Mouse (Mus musculus): ENCODE measurements at regions not wholly inside any gene's neighbourhood (a gene's known extent, or its start where the extent isn't known, plus 50 kb on each side); places are given as distances from the start of the nearest gene placed in this dataset.

DNA sequence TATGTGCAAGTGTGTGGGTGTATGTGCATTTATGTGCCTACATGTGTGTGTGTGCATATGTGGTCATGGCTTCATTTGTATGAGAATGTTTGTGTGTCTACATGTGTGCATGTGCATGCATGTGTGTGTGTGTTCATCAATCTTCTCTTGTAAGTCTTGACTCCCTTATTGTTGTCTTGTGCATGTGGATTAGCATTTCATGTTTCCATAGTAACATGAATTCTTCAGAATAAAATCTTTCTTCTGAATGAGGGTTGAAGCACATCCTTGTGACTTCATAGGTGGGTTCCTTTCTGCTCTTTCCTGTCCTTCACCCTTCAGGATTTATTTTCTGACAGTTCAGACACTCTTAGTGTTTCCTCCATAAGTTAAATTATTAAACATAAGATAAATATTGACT lies 814.8 kb downstream of the Car8 start:
- TF ChIP-seq POLR2A (IDR thresholded peaks at IDR 0.05; ENCODE audit: low read depth, low read length) (no peak), CTCF (conservative IDR thresholded peaks at IDR 0.05; ENCODE audit: insufficient read depth, insufficient read length, low read depth, low read length) (no peak)
